ENCODE assay signal across 24 mouse cellular contexts in the genomic region with DNA sequence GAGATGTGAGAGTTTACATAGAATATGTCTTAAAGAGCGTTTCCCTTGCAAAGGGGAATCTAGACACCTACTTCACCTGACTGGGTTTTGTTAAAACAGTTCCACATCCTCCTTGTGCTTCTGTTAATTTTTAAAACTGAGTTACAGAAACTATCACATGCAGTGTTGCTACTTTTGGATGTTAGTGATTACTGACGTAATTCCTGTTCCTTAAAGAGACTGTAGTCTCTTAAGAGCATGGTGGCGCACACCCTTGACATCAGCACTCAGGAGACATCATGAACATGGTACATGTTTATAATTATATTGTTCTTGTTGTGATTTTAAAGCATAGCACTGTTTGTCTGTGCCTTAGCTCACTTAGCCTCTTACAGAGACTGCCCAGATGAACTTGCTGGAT.
"Had no signal": no experiment of that assay in that cellular context is flagged by ENCODE, and none has a peak within 500 bp of the region (broad histone marks: within the 10 kb centered on the region; RNA-seq: fewer than 3 reads in every experiment).

No protein-coding gene starts in this region.

- H3K4me1 ChIP-seq: limb, embryonic 10.5 days; limb, embryonic 12.5 days had no signal

- H3K4me2 ChIP-seq: heart, embryonic 11.5 days; heart, embryonic 13.5 days; heart, embryonic 15.5 days; hindbrain, embryonic 13.5 days; hindbrain, embryonic 15.5 days; kidney, embryonic 15.5 days; limb, embryonic 12.5 days had no signal

- H3K27me3 ChIP-seq: heart, embryonic 13.5 days; heart, embryonic 15.5 days; hindbrain, embryonic 13.5 days; hindbrain, embryonic 15.5 days; kidney, embryonic 15.5 days; limb, embryonic 12.5 days had no signal

- ATAC-seq: hindbrain, postnatal 0 days; intestine, embryonic 16.5 days had no signal

- DNase-seq: gastrocnemius, adult 2 months; gastrocnemius, postnatal 10 days; gastrocnemius, postnatal 25 days; heart, adult 18-20 months; heart, postnatal 14 days; heart, postnatal 36 days; kidney, adult 11 months; kidney, adult 2 months; kidney, adult 9 months; kidney, postnatal 14 days; kidney, postnatal 4 days had no signal

- H3K27ac ChIP-seq: gastrocnemius, adult 2 months; heart, embryonic 13.5 days; heart, embryonic 15.5 days; hindbrain, embryonic 13.5 days; hindbrain, embryonic 15.5 days; hindbrain, postnatal 0 days; kidney, embryonic 15.5 days; kidney, postnatal 0 days; layer of hippocampus, adult 2 months; left cerebral cortex, adult 2 months; limb, embryonic 10.5 days; limb, embryonic 12.5 days had no signal

- H3K9ac ChIP-seq: heart, embryonic 13.5 days; heart, embryonic 15.5 days; hindbrain, embryonic 13.5 days; hindbrain, embryonic 15.5 days; kidney, embryonic 15.5 days; limb, embryonic 12.5 days had no signal

- H3K4me3 ChIP-seq: gastrocnemius, adult 2 months; heart, embryonic 13.5 days; heart, embryonic 15.5 days; hindbrain, embryonic 13.5 days; hindbrain, embryonic 15.5 days; kidney, embryonic 15.5 days; layer of hippocampus, adult 2 months; left cerebral cortex, adult 2 months; limb, embryonic 10.5 days; limb, embryonic 12.5 days had no signal

- H3K9me3 ChIP-seq: heart, embryonic 13.5 days; heart, embryonic 15.5 days; hindbrain, embryonic 13.5 days; hindbrain, embryonic 15.5 days; kidney, embryonic 15.5 days; limb, embryonic 10.5 days; limb, embryonic 12.5 days had no signal
